Mouse (Mus musculus) cerebellum, postnatal 25 days (tissue): Measurements from ENCODE around the gene Zfp169.
A peak's percentile ranks its signal among the peaks of the same experiment; 100 is the strongest.
"Not testable (repeated sequence)": the region's sequence is repeated elsewhere in the genome, so short reads cannot be mapped to it uniquely, and the experiment has no call there.

Experiments
- DNase-seq, 2 experiments: peaks; one replicate each; pipeline ENCODE4 v3.0.0; 2021; ENCODE audit warnings: mixed read lengths in 2 of 2

The Zfp169 gene

DNA sequence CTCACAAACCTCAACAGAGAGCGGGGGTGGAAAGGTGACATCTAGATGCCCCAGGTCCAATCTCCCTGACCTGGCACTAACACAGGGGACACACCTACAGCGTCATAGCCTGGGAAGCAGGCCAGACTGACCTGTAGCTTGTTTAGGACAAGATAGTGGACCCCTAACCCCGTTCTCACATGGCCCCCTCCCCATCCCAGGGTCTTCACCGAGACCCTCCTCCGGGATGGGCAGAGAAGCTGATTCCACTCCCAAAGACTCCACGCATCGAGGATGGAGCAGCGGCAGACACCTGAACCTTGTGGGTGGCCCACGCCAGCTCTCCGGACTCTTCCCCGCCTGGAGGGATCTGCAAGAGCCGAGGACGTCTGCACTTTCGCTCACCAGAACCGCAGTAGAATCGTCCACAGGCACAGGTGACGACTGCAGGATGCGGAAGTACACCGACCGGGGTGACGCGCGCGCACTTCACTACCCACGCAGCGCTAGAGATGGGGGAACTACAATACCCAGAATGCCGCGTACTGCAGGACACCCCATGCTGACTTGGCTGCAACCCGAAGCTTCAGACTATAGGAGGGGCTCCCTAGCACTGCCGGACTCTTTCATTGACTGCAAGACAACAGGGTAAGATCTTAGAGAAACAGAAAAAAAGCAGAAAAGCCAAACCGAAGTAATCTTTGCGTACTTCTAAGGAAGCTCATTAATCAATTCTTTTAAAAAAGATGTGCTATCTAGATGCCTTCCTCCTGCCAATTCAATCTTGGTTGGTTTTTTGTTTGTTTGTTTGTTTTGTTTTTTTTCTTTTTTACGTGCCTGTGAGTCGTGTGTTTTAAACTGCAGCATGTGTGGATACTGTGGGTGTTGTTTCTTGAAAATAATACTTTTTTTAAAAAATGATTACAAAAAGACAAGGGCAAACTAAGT, at the start of gene Zfp169, which contains the start of gene A830005F24Rik:
TSS of gene Zfp169 (minus strand) at position 449 of the 927 bp plus-strand sequence.
TSS of gene A830005F24Rik (plus strand) at position 568 of the 927 bp plus-strand sequence.
- peak; percentile 88 to 93 for DNase-seq

DNA sequence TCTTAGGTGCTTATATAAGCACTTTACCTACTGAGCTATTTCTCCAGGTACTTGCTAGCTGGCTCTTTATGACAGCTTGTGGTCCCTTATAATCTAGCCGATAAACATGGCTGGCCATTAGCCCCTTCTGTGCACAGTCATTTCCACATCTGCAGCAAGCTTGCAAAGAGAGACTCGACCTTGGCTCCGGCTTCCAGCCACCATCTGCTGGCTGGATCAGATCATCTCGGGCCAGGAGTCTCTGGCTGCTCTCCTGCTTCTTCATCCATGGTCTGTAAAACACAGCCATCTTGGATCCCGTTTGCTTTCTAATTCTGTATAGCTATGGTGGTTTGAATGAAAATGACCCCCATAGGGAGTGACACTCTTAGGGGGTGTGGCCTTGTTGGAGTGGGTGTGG, 49.1 kb upstream of the Zfp169 start:
- no peak for DNase-seq

DNA sequence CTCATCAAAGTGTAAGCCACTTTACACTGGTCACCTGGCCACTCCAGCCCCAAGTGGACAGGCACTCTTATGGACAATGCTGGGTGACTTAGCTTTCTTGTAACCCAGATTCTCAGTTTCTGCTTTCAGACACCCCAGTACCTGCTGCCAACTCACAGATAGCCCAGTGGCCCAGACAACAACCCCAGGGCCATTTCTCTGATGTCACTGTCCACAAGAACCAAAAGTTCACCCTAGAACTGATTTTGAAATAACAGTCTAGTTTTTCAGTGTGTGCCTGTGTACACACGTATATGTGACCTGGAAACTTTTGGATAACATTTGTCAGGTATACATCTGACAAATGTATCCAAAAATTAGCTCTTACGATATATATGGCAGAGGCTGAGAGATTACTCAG, 48.2 kb upstream of the Zfp169 start:
- no peak for DNase-seq

DNA sequence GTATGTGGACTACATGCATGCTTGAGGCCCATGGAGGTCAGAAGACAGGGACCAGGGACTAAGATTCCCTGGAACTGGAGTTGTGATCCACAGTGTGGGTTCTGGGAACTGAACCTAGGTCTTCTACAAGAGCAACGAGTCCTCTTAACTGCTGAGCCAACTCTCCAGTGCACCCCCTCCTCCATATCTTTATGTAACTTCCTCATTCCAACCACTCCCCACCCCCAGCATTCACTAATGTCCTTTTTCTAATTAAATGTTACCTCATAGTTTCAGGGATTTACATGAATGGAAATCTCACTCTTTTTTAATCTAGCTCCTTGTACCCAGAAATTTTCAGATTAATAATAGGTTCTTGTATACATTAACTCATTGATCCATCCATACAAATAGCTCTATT, 42.7 kb upstream of the Zfp169 start:
- DNase-seq, result no peak

DNA sequence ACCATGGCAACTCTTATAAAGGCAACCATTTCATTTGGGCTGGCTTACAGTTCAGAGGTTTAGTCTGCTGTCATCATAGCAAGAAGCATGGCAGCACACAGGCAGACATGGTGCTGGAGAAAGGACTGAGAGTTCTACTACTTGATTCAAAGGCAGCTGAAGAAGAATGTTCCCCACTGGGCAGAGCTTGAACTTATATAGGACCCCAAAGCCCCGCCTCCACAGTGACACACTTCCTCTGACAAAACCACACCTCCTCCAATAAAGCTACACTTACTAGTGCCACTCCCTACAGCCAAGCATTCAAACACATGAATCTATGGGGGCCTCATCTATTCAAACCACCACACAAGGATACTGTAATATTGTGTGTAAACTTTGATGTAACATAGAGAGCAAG, 41.3 kb upstream of the Zfp169 start:
- no peak for DNase-seq

DNA sequence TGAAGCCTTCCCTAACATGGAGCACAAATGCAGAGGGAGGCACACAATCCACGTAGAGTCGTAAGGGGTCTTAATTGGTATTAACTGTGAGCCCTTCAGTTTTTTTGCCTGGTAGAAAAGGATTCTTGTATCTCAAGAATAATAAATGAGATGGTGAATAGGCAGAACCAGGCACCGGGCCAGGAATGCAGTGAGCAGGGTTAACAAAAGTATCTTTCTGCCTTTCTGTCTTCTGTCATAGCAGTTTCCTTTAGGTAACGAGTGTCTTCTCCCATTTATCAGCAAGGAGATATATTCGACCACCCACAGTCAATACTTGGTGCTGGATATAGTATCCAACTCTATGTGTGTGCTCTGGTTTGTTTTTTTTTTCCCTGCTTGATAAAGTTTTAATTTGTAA, 40.3 kb upstream of the Zfp169 start:
- DNase-seq, result peak in 1 of 2 experiments; percentile 44

DNA sequence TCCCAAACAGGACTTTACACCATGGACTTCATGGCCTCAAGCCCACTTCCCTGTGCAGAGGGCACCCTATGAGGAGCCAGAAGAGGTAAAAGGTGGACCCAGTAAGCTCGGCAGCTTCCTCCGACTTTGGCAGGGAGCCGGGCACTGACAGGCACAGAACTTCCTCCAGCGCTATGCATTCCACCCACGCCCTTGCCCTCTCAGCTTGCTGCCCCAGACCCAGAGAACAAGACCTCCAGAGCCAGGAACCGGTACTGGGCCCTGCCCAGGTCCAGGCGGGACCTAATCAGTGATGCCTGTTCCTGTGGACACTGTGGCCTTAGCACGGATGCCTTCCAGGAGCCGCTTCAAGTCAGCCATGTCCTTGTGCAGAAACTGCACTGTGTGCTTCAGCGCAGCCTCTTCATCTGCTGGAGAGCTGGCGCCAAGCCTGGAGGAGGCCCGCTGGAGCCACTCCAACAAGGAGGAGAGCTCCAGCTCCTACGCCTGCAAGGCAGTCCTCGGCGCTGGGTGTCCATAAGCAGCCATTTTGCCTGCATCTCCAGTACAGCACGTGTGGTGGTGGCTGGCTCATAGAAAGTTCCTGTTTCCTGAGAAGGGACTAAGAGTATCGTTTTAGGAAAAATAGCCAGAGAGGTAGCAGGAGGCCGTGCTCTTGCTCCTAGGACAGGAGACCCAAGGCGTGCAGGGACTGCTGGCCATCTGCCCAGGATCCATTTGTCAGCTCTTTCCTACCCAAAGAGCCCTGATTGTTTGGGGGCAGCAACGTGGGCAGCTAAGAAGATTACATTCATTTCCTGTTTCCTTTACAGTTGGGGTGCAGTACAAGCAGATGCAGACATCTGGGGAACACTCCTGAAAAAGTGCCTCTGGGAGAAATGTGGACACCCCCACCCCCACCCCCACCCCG, 39.2 kb upstream of the Zfp169 start:
- peak; percentile 94 to 97 for DNase-seq

DNA sequence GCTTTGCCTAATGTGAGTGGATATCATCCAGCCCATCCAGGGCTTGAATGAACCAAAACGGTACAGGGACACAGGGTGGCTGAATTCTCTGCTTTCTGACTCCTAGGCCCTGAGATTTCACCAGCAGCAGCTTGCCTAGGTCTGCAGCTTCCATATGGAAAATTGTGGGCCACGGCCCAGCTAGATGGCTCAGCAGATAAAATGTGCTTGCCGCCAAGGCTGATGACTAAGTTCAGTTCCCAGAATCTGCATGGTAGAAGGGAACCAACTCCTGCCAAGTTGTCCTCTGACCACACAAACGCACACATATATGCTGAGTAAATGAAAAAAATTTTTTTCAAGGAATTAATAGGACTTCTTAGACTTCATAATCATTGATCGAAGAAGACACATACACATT, 35.0 kb upstream of the Zfp169 start:
- DNase-seq, result peak in 1 of 2 experiments; percentile 20

DNA sequence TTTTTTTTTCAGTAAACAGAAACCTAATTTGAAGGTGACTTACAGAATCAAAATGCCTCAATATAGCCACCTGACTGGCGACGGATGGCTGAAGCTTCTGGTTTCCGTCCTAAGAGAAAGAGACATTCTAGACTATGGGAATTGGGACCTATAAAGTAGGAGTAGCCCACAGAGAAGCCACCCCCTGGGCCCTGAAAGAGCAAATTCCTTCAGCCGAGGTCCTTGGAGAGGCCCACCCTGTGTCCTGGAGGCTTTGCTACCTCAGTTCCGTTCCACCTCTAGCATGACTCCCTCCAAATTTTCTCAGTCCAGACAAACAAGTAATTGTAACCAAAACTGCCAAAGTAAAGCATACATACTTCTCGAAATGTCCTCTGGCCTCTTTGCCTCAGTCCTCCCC, 34.4 kb upstream of the Zfp169 start:
- no peak for DNase-seq

DNA sequence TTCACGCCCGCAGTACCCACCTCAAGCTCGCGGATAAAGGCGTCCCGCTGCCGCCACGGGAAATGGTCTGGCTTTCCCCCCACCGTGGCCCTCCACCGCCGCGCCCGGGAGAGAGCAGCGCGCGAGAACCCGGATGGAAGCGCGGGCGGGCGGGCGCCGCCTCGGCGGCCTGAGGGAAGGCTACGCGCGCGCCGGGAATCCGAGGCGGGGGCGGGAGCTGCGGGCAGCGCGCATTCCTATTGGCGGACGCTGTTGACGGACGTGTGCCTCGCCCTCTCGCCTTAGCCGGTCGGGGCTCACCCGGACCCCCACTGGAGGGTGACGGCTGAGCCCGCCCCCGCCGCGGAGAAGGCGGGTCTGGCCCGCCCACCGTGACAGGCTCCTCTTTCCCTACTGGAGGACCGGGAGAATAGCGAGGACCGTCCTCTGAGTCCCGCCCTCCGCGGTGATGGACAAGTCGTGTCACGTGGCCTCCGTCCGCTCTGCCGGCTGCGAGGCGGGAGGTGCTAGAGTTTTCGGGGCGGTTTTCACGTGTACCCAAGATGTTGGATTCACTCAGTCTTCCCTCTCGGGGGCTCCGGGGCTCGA, 33.2 kb upstream of the Zfp169 start:
- peak; percentile 99 to 100 for DNase-seq

DNA sequence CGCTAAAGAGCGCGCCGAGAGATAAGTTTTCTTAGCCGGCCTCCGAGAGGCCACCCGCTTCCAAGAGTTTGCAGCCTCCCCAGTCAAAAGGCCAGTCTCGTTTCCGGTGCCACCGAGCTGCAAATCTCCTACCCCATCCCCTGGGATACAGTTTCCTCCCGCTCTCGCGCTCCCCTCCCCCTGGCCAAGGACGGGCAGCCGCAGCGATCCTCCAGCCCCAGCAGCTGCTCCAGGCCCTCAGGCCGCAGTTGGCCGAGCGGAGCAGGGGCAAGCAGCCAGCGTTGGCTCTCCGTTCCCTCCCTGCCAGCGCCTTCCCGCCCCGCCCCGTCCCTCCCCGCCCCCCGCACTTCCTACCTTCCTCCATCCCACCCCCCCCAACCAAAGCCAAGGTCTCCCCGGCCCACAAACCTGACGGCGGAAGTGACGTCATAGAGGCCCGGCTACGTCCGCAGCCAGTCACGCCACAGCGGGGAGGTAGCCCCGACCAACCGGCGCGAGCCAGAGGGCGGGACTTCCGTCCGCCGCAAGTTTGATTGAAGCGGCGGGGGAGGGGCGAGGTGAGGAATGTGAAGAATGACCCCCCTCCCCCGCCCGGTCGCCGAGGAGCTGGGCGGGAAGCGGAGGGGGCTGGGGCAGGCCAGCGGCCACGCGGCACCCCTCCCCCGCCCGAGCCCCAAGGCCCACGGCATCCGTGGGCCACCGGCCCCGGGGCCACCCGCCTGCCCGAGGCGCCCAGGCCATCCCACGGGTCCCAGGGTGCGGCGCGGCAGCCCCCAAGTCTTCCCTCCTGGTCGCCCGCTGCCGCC, 32.4 kb upstream of the Zfp169 start:
- DNase-seq, result peak; percentile 98 to 100

DNA sequence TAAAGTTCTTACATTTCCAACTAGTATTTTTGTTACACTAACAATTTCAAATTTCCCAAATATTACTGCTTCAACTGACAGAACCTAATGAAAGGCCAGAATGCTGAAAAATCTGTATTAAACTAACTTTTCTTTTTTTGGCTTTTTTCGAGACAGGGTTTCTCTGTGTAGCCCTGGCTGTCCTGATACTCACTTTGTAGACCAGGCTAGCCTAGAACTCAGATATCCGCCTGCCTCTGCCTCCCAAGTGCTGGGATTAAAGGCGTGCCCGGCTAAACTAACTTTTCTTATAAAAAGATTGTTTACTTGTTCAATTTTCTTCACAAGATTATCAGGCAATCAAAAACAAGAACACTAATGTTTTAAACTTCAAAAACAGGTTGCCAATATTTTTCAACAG, 31.6 kb upstream of the Zfp169 start:
- DNase-seq, result no peak

DNA sequence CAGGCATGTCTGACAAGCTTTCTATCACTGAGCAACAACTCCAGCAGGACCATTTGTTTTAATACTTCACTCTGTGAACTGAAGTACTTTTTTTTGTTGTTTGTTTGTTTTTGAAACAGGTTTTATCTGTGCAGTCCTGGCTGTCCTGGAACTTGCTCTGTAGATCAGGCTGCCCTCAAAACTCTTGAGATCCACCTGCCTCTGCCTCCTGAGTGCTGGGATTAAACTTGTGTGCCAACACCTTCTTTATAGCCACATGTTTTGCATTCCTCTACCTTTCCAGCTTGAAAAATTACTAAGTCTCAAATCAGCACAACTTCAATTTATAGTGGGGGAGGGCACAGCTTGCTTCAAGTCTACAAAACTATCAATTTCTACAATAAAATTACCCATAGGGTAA, 31.1 kb upstream of the Zfp169 start:
- no peak for DNase-seq

DNA sequence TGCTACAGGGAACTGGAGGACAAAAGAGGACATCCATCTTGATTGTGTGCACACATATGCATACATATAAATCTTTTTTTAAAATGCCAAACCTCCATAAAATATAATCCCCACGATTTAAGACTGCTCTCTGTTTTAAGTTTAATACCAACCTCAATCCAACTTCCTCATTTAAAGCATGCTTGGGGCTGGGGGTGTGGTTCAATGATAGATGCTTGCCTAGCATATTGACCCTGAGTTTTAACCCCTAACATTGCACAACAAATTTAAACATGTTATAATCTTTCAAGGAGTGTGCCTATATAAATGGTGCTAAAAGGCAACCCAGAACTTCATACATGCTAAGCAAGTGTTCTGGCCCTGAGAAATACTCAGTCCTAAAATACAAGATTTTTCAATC, 27.2 kb upstream of the Zfp169 start:
- DNase-seq, result no peak

DNA sequence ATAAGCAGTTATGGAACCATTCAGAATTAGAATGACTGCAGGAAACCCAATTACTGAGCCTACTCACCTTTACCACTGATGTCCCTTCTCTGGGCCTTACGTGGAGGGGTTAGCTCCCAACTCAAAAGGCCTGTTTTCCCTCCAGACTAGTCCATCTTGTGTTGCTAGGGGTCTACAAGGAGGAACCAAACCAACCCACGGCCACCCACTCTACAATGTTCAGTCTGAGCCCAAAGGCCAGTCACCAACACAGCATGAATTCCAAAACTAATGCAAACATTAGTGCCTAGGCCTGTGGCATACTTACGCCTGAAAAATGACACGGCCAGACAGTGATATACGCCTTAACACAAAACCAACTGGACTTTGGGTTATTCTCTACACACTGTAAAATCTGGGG, 20.2 kb upstream of the Zfp169 start:
- DNase-seq, result no peak

DNA sequence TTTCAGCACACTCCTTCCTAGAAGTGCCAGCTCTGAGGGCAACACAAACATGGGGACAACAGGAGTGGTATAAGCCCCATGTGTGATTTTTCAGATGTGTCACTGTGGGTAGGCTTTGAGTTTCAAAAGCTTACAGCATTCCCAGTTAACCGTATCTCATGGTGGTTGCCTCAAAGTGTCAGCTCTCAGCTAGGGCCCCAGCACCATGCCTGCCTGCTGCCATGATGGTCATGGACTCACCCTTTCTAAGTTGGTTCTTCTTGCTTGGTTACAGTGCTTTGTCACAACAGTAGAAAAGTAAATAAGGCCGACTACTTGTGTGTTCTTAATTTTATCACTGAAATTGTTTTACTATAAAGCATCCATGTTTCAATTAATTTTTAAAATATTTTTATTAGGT, 18.2 kb upstream of the Zfp169 start:
- DNase-seq, result no peak

DNA sequence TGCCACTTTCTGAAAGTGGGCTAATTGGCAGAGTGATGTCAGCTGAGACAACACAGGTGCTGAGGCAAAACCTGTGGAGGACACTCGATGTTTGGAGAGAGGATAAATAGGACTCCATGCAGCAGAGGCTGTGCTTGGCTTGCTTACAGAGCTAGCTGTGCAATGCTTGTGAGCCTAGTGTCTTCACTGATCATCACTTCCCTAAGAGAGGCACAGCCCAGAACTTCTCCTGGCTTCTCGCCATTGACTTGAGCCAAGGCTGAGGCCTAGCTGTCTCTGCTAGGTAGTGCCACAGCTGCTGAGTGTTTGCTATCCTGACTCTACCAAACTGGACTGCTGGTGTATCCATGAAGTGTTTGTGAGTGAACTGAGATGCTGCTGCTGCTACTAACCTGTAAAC, 17.4 kb upstream of the Zfp169 start:
- peak; percentile 30 to 54 for DNase-seq

DNA sequence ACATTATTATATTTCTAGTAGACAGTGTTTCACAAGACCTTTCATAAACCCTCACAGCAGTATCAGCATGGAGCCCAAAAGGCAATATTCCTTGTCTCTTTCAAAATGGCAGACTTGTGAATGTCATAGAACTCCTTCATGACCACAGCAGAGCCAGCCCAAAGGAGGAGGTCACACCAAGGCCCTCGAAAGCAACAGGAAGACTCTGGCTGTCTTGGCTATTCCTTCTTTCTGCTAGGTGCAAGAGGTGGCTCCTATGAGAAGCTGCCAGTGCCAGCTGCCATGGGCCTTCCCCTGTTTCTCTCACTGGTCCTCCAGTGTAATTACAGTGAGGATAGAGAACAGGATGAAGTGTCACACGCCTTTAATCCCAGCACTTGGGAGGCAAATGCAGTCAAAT, 15.8 kb upstream of the Zfp169 start:
- no peak for DNase-seq

DNA sequence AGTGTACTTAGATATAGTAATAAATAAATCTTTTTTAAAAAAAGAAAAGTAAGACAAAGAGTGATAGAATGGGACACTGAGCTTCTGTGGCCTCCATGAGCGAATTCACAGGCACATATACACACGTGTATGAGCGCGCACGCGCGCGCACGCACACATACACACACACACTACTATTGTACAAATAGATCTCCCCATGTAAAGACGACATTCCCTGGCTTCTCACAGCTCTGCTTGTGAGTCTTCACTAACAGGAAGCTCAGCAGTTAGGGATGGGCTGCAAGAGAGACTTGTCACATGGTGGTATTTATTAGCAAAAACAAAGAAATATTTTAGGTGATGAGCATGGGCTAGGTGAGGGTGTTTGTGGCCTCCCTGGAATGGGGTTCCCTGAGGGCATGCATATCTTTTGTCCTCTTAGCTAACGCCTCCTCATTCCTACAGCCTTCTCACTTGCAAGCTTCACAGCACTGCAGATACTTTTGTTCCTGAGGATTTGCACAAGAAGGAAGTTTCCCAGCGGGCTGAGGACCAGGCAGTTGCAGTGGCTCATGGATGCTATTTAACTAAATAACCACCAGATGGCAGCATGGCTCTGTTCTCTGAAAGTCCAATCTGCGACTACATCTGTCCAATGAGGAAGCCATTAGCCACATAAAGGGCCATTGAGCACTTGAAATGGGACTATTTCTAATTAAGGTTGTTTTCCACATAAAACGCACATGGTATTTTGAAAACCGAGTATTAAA, 15.0 kb upstream of the Zfp169 start:
- peak; percentile 56 to 69 for DNase-seq

DNA sequence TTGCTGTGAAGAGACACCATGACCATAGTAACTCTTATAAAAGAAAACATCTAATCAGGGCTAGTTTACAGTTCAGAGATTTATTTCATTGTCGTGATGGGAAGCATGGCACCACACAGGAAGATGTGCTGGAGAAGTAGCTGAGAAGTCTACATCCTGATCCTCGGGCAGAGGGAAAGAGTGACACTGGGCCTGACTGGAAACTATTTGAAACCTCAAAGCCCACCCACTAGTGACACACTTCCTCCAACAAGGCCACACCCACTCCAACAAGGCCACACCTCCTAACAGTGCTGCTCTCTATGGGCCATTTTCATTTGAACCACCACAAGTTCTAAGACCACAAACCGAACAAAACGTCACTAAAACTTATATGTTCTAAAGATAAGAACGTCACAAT, 12.5 kb upstream of the Zfp169 start:
- DNase-seq, result no peak

DNA sequence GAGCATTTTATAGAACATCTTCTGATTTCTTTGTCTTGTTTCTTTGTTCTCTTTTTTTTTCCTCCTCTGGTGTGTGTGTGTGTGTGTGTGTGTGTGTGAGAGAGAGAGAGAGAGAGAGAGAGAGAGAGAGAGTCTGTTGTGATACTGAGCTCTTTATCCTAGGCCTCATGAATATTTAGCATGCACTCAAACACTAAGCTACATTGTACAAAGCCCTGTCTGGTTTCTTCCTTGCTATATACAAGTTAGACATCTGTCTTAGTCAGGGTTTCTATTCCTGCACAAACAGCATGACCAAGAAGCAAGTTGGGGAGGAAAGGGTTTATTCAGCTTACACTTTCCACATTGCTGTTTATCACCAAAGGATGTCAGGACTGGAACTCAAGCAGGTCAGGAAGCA, 5.9 kb upstream of the Zfp169 start:
- not testable (repeated sequence) for DNase-seq

DNA sequence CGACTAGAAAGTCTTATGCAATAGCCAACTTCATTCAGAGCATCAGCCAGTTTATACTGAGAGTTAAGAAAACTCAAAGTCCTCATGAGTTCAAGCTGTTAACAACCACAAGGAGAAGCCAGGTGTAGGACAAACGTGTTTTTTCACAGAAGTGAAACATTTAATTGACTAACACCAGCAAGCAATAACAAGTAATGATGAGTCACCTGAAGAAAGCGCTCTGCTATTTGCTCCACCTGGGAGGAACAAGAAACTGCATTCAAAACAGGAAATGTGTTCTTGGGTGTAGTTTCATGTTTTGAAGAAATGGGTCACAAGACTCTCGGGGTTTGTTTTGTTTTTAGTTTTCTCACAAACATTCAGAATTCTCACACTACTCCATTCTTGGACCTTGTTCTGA, 2.6 kb upstream of the Zfp169 start:
- no peak for DNase-seq
